Mouse (Mus musculus) MEL (cell line): ENCODE measurements at regions not wholly inside any gene's neighbourhood (a gene's known extent, or its start where the extent isn't known, plus 50 kb on each side); places are given as distances from the start of the nearest gene placed in this dataset.

Experiments used
- DNase-seq: peaks from one replicate; pipeline ENCODE4 v3.0.0; 2011; ENCODE audit warnings: low read depth, low spot score
- H3K27ac ChIP-seq: 2 replicates; pipeline ENCODE4 v1.5.1; 2012; ENCODE audit warnings: low read depth, mild to moderate bottlenecking, control low read depth, low read length, moderate library complexity; ENCODE audit not compliant: control insufficient read depth
- H3K27me3 ChIP-seq, 2 experiments: fragments of 150-350 bp in 1 of 2; sonication (generic) in 1 of 2; 2 replicates each; pipeline ENCODE4 v1.6.1; 2012; ENCODE audit warnings: low read length in 2 of 2, mild to moderate bottlenecking in 2 of 2, improper control_type of control experiment in 1 of 2, moderate library complexity in 1 of 2; ENCODE audit not compliant: insufficient read depth in 2 of 2, control insufficient read depth in 1 of 2
- H3K36me3 ChIP-seq, 2 experiments: 2 replicates each; pipeline ENCODE4 v1.6.1; 2012 to 2014; ENCODE audit warnings: low read length in 2 of 2, improper control_type of control experiment in 1 of 2, inconsistent platforms in 1 of 2, mild to moderate bottlenecking in 1 of 2; ENCODE audit not compliant: insufficient read depth in 2 of 2, control insufficient read depth in 1 of 2
- H3K4me1 ChIP-seq, 2 experiments: fragments of 150-350 bp in 1 of 2; sonication (generic) in 1 of 2; 2 replicates each; pipeline ENCODE4 v1.6.1; 2012; ENCODE audit warnings: low read length in 2 of 2, improper control_type of control experiment in 1 of 2, mild to moderate bottlenecking in 1 of 2; ENCODE audit not compliant: insufficient read depth in 2 of 2, control insufficient read depth in 1 of 2
- H3K4me3 ChIP-seq, 2 experiments: fragments of 150-350 bp in 1 of 2; sonication (generic) in 1 of 2; 2 replicates each; pipeline ENCODE4 v1.5.1; 2012; ENCODE audit warnings: low read depth in 2 of 2, low read length in 2 of 2, mild to moderate bottlenecking in 2 of 2, moderate library complexity in 2 of 2, control low read depth in 1 of 2, improper control_type of control experiment in 1 of 2; ENCODE audit not compliant: control insufficient read depth in 1 of 2, insufficient read depth in 1 of 2
- H3K79me2 ChIP-seq: 2 replicates; pipeline ENCODE4 v1.6.1; 2012; ENCODE audit warnings: mild to moderate bottlenecking, low read length, moderate library complexity; ENCODE audit not compliant: control insufficient read depth, poor library complexity, insufficient read depth
- H3K9ac ChIP-seq: 2 replicates; pipeline ENCODE4 v1.6.1; 2012; ENCODE audit warnings: low read depth, mild to moderate bottlenecking, control low read depth, low read length, moderate library complexity; ENCODE audit not compliant: control insufficient read depth, poor library complexity, severe bottlenecking
- H3K9me3 ChIP-seq: fragments of 150-350 bp; sonication (generic); replicated peaks from 2 replicates; pipeline ENCODE4 v1.6.1; 2012; ENCODE audit warnings: mild to moderate bottlenecking, low read length, improper control_type of control experiment, moderate library complexity; ENCODE audit not compliant: insufficient read depth
- CHD1 ChIP-seq: IDR thresholded peaks from 2 replicates; pipeline ENCODE4 v1.6.1; 2012; ENCODE audit warnings: low read depth, mild to moderate bottlenecking, inconsistent platforms, low read length, improper control_type of control experiment
- CHD2 ChIP-seq: IDR thresholded peaks from 2 replicates; pipeline ENCODE4 v1.6.1; 2011; ENCODE audit warnings: low read length, improper control_type of control experiment
- CTCF ChIP-seq, 3 experiments: IDR thresholded peaks in 2 of 3; conservative IDR thresholded peaks in 1 of 3; 2 replicates each; pipeline ENCODE4 v1.5.1; 2011 to 2012; ENCODE audit warnings: low read length in 3 of 3, low read depth in 2 of 3, mild to moderate bottlenecking in 2 of 3, improper control_type of control experiment in 1 of 3, inconsistent platforms in 1 of 3, mixed read lengths in 1 of 3, moderate library complexity in 1 of 3; ENCODE audit not compliant: control insufficient read depth in 1 of 3, insufficient read depth in 1 of 3, poor library complexity in 1 of 3, severe bottlenecking in 1 of 3
- ELF1 ChIP-seq: IDR thresholded peaks from 2 replicates; pipeline ENCODE4 v1.6.1; 2014; ENCODE audit warnings: low read depth, mild to moderate bottlenecking, inconsistent platforms, low read length, improper control_type of control experiment, moderate library complexity
- HCFC1 ChIP-seq: IDR thresholded peaks from 2 replicates; pipeline ENCODE4 v1.6.1; 2012; ENCODE audit warnings: low read depth, mild to moderate bottlenecking, inconsistent platforms, low read length, improper control_type of control experiment, moderate library complexity
- JUND ChIP-seq: IDR thresholded peaks from 2 replicates; pipeline ENCODE4 v1.6.1; 2011; ENCODE audit warnings: low read depth, mild to moderate bottlenecking, improper control_type of control experiment, low read length
- KAT2A ChIP-seq: conservative IDR thresholded peaks from 2 replicates; pipeline ENCODE4 v1.6.1; 2012; ENCODE audit warnings: low read depth, low read length, improper control_type of control experiment, inconsistent platforms
- MAFK ChIP-seq: IDR thresholded peaks from 2 replicates; pipeline ENCODE4 v1.6.1; 2011; ENCODE audit warnings: low read depth, mild to moderate bottlenecking, low read length, improper control_type of control experiment, borderline replicate concordance
- MAX ChIP-seq: IDR thresholded peaks from 2 replicates; pipeline ENCODE4 v1.6.1; 2011; ENCODE audit warnings: low read length, improper control_type of control experiment
- MAZ ChIP-seq: IDR thresholded peaks from 2 replicates; pipeline ENCODE4 v1.6.1; 2012; ENCODE audit warnings: low read depth, mild to moderate bottlenecking, inconsistent platforms, low read length, improper control_type of control experiment
- MEF2A ChIP-seq: IDR thresholded peaks from 2 replicates; pipeline ENCODE4 v1.6.1; 2014; ENCODE audit warnings: low read depth, mild to moderate bottlenecking, inconsistent platforms, low read length, improper control_type of control experiment; ENCODE audit not compliant: poor library complexity, insufficient replicate concordance, severe bottlenecking; ENCODE audit errors: extremely low read depth
- MYB ChIP-seq: IDR thresholded peaks from 2 replicates; pipeline ENCODE4 v1.6.1; 2011; ENCODE audit warnings: mild to moderate bottlenecking, low read depth, low read length, improper control_type of control experiment
- POLR2AphosphoS2 ChIP-seq: IDR thresholded peaks from 2 replicates; pipeline ENCODE4 v1.6.1; 2011; ENCODE audit warnings: low read length, improper control_type of control experiment
- POLR2AphosphoS5 ChIP-seq: IDR thresholded peaks from 2 replicates; pipeline ENCODE4 v1.6.1; 2012; ENCODE audit warnings: low read depth, borderline replicate concordance, mild to moderate bottlenecking, inconsistent platforms, low read length, moderate library complexity, mixed read lengths
- RCOR1 ChIP-seq: IDR thresholded peaks from 2 replicates; pipeline ENCODE4 v1.6.1; 2012; ENCODE audit warnings: low read depth, mild to moderate bottlenecking, inconsistent platforms, low read length, improper control_type of control experiment
- SMC3 ChIP-seq: IDR thresholded peaks from 2 replicates; pipeline ENCODE4 v1.6.1; 2011; ENCODE audit warnings: low read depth, low read length, improper control_type of control experiment
- TBP ChIP-seq: IDR thresholded peaks from 2 replicates; pipeline ENCODE4 v1.8.0; 2011; ENCODE audit warnings: low read depth, low read length, improper control_type of control experiment
- UBTF ChIP-seq: IDR thresholded peaks from 2 replicates; pipeline ENCODE4 v1.6.1; 2012; ENCODE audit warnings: low read depth, mild to moderate bottlenecking, inconsistent platforms, low read length, improper control_type of control experiment, moderate library complexity, borderline replicate concordance; ENCODE audit not compliant: insufficient read depth
- USF1 ChIP-seq: IDR thresholded peaks from 2 replicates; pipeline ENCODE4 v1.6.1; 2014; ENCODE audit warnings: low read depth, mild to moderate bottlenecking, inconsistent platforms, low read length, improper control_type of control experiment, moderate library complexity
- ZC3H11A ChIP-seq: IDR thresholded peaks from 2 replicates; pipeline ENCODE4 v1.6.1; 2012; ENCODE audit warnings: low read depth, mild to moderate bottlenecking, inconsistent platforms, low read length, improper control_type of control experiment

DNA sequence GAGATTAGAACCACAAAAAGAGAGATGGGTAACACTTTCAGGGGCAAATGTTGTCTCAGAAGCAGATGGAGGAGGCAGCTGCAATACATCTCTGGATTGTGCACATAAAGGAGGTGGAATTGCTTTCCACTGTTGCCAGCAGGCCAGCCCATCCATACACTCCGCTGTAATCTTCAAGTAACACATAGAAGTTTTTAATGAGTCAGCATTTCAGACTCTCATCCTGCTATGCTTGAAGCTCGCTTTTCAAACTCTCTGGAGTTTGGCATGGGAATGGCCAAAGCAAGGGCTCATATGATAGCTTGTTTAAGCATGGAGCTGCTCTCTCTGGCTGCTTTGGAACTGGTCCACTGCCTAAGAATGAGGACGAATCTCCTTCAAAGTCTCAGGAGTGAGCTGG is 143.5 kb downstream of the Minar1 start:
- TF ChIP-seq MAFK = no peak
- no peak for TF ChIP-seq HCFC1
- TF ChIP-seq MYB = no peak
- TF ChIP-seq ELF1 = no peak
- TF ChIP-seq KAT2A = no peak
- no peak for TF ChIP-seq TBP
- no peak for TF ChIP-seq MAZ
- no peak for TF ChIP-seq RCOR1
- no peak for TF ChIP-seq SMC3
- no peak for TF ChIP-seq POLR2AphosphoS2
- no peak for TF ChIP-seq MEF2A
- TF ChIP-seq CHD2 = no peak
- TF ChIP-seq CHD1 = no peak
- TF ChIP-seq MAX = no peak
- Histone ChIP-seq H3K27ac (no peak overlapping the region), H3K4me1 (no peaks in the 10 kb centered on the region), H3K9me3 (no peaks in the 10 kb centered on the region), H3K27me3 (no peaks in the 10 kb centered on the region), H3K36me3 (no peaks in the 10 kb centered on the region), H3K4me3 (no peak overlapping the region), H3K9ac (no peak overlapping the region), H3K79me2 (no peaks in the 10 kb centered on the region)
- no peak for DNase-seq

DNA sequence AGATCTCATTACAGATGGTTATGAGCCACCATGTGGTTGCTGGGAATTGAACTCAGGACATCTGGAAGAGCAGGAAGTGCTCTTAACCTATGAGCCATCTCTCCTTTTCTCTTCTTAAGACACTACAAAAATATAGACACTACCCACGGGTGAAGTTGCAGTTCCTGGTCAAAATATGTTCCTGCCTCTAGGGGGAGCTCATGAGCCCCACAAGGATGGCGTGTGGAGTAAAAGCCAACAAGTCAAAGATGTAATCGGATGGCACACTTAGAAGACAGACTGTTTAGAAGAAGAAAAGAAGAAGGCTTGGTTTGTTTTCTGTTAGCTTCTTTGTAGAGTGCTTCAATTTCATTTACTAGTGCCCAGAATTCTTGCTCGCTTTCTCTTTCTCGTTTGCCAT is 161.7 kb downstream of the Minar1 start:
- Histone ChIP-seq H3K36me3 (no peaks in the 10 kb centered on the region), H3K9me3 (no peaks in the 10 kb centered on the region), H3K27ac (no peak overlapping the region), H3K9ac (no peak overlapping the region)
- DNase-seq = peak; percentile 13
- peak; percentile 36 to 39 (median 39) for TF ChIP-seq CTCF (IDR thresholded peaks at IDR 0.05 in 2 of 3, conservative IDR thresholded peaks at IDR 0.05 in 1 of 3; ENCODE audit: control insufficient read depth in 1 of 3, insufficient read depth in 1 of 3, low read depth in 2 of 3, low read length in 3 of 3, poor library complexity in 1 of 3, severe bottlenecking in 1 of 3)
- TF ChIP-seq MAFK = no peak
- peak; percentile 15; the same call in 1 of the 2 replicates for TF ChIP-seq SMC3
- no peak for TF ChIP-seq USF1
- TF ChIP-seq MYB = no peak
- no peak for TF ChIP-seq POLR2AphosphoS5
- no peak for TF ChIP-seq ZC3H11A
- no peak for TF ChIP-seq UBTF
- no peak for TF ChIP-seq JUND
- TF ChIP-seq, all 39 proteins: peak for 2
- no peaks in the 10 kb centered on the region for H3K4me1 ChIP-seq
- H3K79me2 ChIP-seq = no peaks in the 10 kb centered on the region
- no peak overlapping the region for H3K4me3 ChIP-seq
- no peaks in the 10 kb centered on the region for H3K27me3 ChIP-seq
